Mouse (Mus musculus) cerebellum, adult 2 months (tissue): Measurements from ENCODE around the gene Tmem72.

Experiments
- CTCF ChIP-seq: fragments of 200-500 bp; IDR thresholded peaks from 2 replicates; pipeline ENCODE4 v1.5.1; 2011; ENCODE audit warnings: low read depth, mild to moderate bottlenecking, control low read depth, low read length, moderate library complexity, borderline replicate concordance; ENCODE audit not compliant: insufficient read depth
- POLR2A ChIP-seq: fragments of 200-500 bp; IDR thresholded peaks from 2 replicates; pipeline ENCODE4 v1.6.1; 2011; ENCODE audit warnings: low read length, control low read depth, borderline replicate concordance; ENCODE audit not compliant: insufficient read depth

DNA sequence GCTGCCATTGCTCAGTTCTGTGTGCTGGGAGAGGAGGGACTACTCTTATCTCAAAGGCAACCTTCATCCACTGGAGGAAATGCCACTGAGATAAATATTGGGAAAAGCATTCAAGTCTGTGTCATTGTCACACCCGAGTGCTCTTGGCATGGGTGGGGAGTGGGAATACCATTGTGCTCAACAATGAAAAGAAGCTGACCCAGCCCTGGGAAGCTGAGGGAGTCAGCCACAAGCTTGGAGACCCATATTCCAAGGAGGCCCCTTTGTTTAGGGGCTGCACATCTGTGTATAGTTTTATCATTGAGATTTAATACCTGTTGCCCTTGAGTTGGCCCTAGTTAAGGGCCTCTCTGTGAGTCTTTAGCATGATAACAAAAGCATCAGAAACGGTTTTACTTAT lies 77.0 kb downstream of the Tmem72 start:
- TF ChIP-seq POLR2A (no peak), CTCF (no peak)
